Mouse (Mus musculus): ENCODE measurements at regions not wholly inside any gene's neighbourhood (a gene's known extent, or its start where the extent isn't known, plus 50 kb on each side); places are given as distances from the start of the nearest gene placed in this dataset.

DNA sequence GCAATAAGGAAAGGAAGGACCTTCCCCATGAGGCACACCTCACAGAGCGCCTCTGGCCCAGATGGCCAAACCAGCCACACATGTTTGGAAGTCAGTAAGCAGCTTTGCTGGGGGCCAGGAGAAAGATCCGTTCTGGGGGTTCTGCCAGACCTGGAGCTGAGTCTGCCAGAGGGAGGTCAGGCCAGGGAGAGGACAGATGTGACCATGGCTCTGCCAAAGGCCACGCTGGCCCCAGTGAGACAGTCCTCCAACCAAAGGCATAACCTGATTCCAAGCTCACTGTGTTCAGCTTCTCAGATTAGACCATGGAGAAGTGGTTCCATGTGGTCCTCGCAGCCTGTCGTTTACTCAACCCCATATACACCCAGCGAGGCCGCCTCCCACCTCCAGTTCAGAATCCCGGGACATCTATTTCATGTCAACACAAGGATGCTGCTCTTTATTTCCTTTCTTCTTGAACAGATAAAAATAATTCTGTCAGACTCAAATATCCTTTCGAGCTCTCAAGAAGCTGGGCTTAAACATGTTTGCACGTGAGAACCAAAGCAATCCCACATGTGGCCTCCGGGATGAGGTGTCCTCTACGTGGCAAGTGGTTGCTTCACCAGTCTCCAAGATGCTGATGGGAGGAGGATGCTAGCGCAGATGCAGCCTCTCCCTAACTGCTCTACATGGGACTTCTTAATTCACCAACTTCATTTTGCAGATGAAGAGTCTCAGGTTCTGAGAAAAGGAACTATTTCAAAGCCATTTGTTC lies 130.1 kb upstream of the Usp24 start:
- no peak for DNase-seq

DNA sequence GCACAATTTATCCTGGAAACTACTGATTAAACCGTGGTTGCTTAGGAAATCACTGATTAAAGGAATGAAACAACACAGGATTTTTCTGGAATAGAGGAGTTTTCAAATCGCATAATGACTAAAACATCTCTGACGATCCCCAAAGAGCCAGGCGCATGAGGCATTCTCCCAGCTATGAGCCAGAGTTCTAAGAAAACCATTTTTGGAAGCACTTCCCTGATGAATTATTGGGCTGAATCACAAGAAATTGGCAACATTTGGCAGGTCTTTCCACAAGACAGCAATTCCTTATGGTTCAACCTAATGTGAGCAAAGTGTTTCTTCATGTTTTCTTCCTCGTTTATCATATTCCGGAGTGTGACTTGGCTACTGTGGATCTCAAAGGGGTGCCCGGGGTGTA lies 129.3 kb upstream of the Usp24 start:
- DNase-seq, result no peak

DNA sequence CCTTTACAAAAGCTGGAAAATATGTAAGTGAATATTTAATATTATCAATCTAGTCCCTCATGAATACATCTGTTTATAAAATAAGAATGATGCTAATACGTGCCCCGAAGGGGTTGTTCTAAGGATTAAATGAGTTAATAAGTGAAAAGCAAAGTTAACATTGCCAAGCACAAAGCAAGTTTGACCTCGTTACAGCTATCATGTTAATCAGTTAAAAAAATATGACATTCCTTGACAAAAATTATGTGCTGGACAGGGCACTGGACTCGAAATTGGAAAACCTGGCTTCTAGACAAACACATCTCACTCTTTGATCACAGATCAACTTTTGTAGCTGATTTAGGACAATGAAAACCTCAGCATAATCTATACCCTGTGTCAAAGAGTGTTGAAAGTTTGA lies 125.8 kb upstream of the Usp24 start:
- DNase-seq, result no peak

GRCm38 (mm10) chr4:106191331-106191730 lies 124.7 kb upstream of the Usp24 start:
- DNase-seq, result no peak

- no peak for DNase-seq
Observed at GRCm38 (mm10) chr4:106191843-106192242, 124.2 kb upstream of the Usp24 start.

GRCm38 (mm10) chr4:106193204-106193945 lies 122.6 kb upstream of the Usp24 start:
- no peak for DNase-seq

DNA sequence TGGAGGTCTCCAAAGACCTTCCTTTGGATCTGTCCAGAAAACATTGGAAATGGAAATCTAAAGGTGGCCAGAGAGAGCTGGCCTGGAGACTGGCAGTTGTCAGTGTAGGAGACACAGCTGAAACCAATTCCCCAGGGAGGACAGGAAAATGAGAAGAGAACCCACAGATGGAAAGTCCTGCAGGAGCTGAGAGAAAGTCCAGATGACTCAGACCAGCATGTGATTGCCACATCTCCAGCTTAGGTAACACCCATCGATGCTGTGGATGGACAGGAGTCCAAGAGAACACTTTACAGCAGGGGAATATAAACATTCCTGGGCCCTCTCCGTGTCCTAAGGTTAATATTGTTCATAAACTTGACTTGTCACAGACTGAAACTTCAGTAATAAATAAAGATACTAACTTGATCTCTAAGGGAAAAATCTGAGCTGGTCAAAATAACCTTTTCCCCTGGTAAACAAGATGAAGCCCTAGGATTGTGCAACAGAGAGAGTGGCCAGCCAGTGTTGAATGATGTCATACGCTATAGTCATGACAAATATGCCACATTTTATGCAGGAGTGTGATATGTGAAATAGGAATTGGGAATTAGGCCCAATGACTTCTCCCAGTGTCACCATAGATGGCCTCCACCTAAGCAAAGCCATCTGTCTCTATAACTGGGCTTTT lies 120.4 kb upstream of the Usp24 start:
- DNase-seq, result no peak

DNA sequence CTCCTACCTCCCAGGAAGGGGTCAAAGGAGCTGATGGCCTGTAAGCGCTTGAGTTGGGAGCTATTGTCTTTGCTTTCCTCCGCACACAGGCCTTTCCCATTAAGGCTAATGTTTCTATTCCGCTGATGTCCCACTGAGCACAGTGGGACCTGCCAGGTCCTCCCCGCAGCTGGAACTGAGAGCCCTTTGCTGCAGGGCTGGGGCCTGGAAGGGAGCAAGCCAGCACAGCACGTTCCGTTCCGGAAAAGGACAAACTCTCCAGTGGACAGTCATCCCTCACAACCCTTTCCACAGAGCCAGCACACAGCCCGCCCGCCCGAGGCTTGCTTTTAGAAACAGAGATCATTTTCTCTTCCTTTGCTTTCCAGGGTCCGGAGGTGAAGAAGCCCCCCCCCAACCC lies 116.2 kb upstream of the Usp24 start:
- no peak for DNase-seq

DNA sequence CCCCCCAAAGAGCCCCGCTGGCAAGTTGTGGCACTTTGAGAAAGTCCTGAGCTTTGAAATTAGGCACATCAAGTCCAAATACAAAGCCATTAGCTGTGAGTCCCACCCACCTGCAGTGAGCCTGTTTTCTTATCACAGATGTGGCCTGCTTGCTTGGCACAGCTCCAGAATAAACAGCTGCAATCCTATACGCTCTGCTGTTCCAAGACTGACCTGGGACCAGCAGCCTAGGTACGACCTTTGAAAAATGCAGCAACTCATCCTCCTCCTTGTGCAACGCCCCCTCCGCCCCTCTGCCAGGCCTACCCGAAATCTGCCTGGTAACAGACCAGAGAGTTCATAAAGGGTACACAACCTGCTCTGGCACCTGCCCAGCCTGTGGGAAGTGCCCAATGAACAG lies 115.8 kb upstream of the Usp24 start:
- DNase-seq, result no peak

- DNase-seq, result no peak
Observed at GRCm38 (mm10) chr4:106202554-106202953, 113.5 kb upstream of the Usp24 start.

- DNase-seq, result no peak
Observed at GRCm38 (mm10) chr4:106205200-106205599, 110.8 kb upstream of the Usp24 start.

GRCm38 (mm10) chr4:106206023-106206422 lies 110.0 kb upstream of the Usp24 start:
- no peak for DNase-seq

GRCm38 (mm10) chr4:106209465-106209864 lies 106.5 kb upstream of the Usp24 start:
- no peak for DNase-seq

DNA sequence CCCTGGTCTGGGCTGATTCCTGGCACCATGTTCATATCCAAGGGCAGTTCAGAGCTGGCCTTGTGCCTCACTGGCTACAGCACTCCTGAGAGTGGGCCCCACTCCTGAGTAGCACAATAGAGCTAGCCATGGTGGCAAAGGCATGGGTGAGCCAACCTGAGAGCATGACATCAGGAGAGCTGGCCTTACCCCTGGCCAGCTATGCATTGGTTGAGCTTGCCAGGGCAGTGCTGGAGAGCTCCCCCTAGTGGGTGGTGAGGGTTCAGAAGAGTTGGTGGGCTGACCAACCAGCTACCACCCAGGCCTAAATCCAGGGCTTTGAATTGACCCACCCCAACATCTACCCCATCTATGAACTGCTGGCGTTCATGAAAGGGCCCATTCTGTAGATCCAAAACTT lies 106.0 kb upstream of the Usp24 start:
- no peak for DNase-seq

GRCm38 (mm10) chr4:106214170-106214569 lies 101.8 kb upstream of the Usp24 start:
- no peak for DNase-seq

DNA sequence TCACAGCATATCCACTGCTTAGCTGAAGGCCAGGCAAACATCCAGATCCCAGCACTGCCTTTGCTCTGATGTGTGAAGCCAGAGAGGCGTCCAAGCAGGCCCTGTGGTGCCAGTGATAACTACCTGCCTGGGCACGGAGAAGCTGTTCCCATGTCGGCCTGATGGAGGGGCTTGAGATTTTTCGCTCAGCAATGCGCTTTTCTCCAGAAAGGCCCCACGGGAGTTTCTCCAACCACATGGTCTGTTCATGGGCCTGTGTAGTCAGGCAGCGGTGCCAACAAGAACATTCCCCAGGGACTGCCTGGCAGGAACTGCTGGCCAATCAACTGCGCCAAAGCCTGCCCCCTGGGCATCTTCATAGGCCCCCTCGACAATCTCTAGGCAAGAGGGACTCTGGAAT lies 95.4 kb upstream of the Usp24 start:
- DNase-seq, result no peak

DNA sequence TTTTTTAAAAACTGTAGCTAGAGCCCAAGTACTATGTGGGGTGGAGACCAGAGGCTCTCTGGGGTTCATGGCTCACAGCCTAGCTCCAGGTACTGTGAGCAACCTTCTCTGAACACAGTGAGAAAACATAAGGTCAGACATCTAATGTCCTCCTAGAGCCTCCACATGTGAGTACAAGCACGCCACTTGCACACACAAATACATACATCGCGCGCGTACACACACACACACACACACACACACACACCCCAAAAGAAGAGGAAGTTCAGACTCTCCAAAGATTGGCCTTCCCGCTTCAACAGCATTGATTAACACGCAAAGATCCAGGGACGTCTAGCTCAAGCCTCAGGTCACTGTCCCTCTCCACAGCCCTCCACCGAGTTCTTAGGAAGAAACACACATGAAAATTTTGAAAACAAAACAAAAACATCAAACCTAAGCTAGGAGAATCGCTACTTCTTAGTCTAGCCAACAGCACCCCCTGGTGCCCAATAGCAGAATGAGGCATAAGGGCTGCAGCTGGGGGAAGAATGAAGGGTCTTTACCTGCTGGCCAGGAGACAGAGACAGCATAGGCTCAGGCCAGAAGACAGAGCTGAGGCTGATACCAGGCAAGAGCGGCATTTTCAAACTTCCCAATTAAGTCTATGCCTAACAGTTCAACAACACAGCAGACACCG lies 90.7 kb upstream of the Usp24 start:
- DNase-seq, result no peak

DNA sequence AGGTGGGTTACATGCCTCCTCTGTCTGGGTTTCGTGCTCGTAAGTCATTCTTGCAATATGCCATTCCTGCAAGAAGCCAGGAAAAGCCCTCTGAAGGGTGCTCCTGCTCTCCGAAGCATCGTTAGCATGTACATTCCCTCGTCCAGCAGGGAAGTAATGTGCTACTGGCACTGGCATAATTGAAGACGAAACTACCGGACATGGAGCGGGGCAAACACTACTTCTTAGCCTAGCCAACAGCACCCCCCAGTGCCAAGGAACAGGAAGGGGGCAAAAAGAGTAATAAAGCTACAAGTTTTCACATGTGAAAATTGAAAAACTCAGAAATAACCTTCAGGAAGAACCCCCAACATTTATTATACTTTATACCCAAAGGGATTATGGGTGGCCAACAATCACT lies 88.6 kb upstream of the Usp24 start:
- no peak for DNase-seq

GRCm38 (mm10) chr4:106228534-106228933 lies 87.5 kb upstream of the Usp24 start:
- DNase-seq, result peak; percentile 85

- no peak for DNase-seq
Observed at GRCm38 (mm10) chr4:106229526-106229925, 86.5 kb upstream of the Usp24 start.

GRCm38 (mm10) chr4:106232499-106232970 lies 83.5 kb upstream of the Usp24 start:
- peak; percentile 49 for DNase-seq

DNA sequence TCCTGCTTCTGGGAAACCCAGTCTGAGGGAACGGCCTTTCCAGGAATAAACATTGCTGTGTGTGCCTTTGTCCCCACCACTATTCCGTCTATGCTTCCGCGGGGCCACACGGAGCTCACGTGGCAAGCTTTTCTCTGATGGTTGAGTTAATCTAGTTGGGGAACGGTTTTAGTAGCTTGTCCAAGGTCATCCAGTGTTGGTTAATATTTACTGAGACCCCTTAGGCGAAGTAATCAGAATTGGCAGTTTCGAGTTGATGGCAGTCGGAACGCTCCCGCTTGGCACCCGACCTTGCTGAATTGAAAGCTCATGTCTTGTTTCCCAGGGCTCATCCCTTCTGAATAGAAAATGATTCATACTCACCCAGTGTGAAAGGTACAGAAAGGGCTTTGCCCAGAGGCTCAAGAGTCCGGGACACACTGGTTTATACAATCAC lies 71.6 kb upstream of the Usp24 start:
- DNase-seq, result no peak

DNA sequence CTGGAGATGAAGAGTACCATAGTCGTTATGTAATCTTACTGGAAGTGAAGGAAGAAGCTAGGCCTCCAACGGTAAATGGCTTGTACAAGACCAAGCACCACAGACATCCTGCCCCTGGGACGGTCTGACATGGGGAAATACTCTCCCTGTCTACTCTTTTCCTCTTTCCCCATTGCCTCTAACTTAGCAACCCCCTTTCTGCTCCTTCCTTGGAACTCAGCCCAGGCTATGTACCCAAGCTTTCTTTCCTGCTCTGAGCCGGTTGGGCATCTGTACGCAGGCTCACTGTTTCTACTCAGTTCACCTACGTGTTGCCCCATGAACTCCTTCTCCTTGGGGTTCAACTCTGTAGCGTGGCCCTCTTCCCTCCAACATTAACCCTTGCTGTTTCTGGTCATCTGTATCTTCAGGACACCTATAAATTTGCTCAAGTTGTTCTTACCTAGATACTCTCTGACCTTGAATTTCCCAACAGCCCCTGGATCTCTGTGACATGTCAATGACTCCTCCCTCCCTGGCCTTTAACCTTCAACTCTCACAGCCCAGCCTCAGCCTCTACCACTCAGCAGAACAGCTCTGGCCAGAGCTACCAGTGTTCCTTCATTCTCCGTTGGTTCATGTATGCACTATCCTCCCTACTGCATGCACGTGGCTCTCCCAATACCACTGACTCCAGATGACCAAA lies 71.0 kb upstream of the Usp24 start:
- DNase-seq, result no peak
